Mouse (Mus musculus): ENCODE measurements at regions not wholly inside any gene's neighbourhood (a gene's known extent, or its start where the extent isn't known, plus 50 kb on each side); places are given as distances from the start of the nearest gene placed in this dataset.

- Histone ChIP-seq H3K9me3 (no peaks in the 10 kb centered on the region), H3K4me2 (no peak overlapping the region), H3K4me1 (replicated peaks) (no peaks in the 10 kb centered on the region; the same call in 1 of the 2 replicates), H3K36me3 (no peaks in the 10 kb centered on the region), H3K9ac (no peak overlapping the region), H3K27me3 (no peaks in the 10 kb centered on the region), H3K4me3 (no peak overlapping the region), H3K27ac (no peak overlapping the region)
- WGBS = 82% methylated on average over 8 of the region's 8 CpGs
- ATAC-seq (ENCODE audit: low FRiP score) = no peak
Measured at GRCm38 (mm10) chr9:14116097-14116840, 158.6 kb upstream of the Sesn3 start.

DNA sequence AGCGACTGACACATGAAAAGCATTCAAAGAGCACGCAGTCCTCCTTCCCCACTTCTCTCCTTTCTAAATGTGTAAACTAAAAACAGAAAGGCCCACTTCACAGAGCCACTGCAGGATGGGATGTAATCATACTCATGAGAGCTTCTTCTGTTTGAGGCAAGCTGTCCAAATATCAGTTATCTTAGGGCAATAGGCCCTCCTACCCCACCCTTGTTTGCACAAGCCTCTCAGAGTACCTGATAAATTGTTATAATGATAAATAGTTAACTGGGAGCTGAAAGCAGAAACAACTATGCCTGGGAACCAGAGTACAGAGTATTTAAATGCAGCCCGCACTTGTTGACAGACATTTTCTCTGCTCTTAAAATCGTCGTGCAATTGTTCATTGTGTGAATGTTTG is 141.5 kb upstream of the Sesn3 start:
- ATAC-seq (ENCODE audit: low FRiP score) = no peak
- H3K27ac ChIP-seq = no peak overlapping the region
- no peaks in the 10 kb centered on the region for H3K36me3 ChIP-seq
- H3K4me2 ChIP-seq = no peak overlapping the region
- H3K27me3 ChIP-seq = no peaks in the 10 kb centered on the region
- WGBS = 90% methylated on average over 5 of the region's 5 CpGs
- no peak overlapping the region for H3K4me3 ChIP-seq
- peaks cover 4% of the 10 kb centered on the region; the same call in 1 of the 2 replicates for H3K9me3 ChIP-seq
- no peak overlapping the region for H3K9ac ChIP-seq
- no peaks in the 10 kb centered on the region for H3K4me1 ChIP-seq (replicated peaks)

DNA sequence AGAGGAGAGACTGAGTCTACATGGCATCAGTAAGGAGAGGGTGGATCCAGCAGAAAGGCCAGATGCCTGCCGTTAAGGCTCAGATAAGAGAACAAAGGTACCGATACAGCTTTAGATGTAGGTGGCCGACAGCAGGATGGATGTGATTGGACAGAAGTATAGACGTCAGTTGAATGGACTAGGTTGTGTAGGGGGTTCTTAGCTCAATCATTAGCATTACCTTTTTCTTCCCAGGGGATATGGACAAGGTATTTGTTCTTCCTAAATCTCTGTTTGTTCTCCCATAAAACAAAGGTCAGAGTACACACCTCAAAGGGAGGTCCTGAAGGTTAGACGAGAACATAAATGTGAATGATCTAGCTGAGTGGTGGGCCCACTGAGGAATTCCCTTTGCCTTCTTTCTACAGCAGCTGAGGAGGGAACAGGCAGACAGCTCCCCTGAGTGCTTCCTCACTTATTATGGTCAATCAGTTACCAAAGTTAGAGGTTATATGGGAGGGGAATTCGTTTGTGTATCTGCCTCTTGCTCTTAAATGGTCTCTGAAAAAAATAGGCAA is 139.9 kb upstream of the Sesn3 start:
- H3K27ac ChIP-seq = no peak overlapping the region
- ATAC-seq (ENCODE audit: low FRiP score) = no peak
- peaks cover 4% of the 10 kb centered on the region; the same call in 1 of the 2 replicates for H3K9me3 ChIP-seq
- no peaks in the 10 kb centered on the region for H3K4me1 ChIP-seq (replicated peaks)
- H3K36me3 ChIP-seq = no peaks in the 10 kb centered on the region
- no peak overlapping the region for H3K9ac ChIP-seq
- no peak overlapping the region for H3K4me2 ChIP-seq
- H3K4me3 ChIP-seq = no peak overlapping the region
- H3K27me3 ChIP-seq = no peaks in the 10 kb centered on the region
- 70% methylated on average over 6 of the region's 6 CpGs for WGBS

- H3K9ac ChIP-seq = no peak overlapping the region
- WGBS = 89% methylated on average over 4 of the region's 4 CpGs
Measured at GRCm38 (mm10) chr9:14141321-14141720, 133.5 kb upstream of the Sesn3 start.

GRCm38 (mm10) chr9:14143988-14144387 is 130.9 kb upstream of the Sesn3 start:
- Histone ChIP-seq H3K4me1 (replicated peaks) (no peaks in the 10 kb centered on the region), H3K9me3 (no peaks in the 10 kb centered on the region), H3K27ac (no peak overlapping the region), H3K4me2 (no peak overlapping the region), H3K9ac (no peak overlapping the region), H3K27me3 (no peaks in the 10 kb centered on the region), H3K36me3 (no peaks in the 10 kb centered on the region), H3K4me3 (no peak overlapping the region)
- no peak for ATAC-seq (ENCODE audit: low FRiP score)
- WGBS = 61% methylated on average over 2 of the region's 2 CpGs

More at GRCm38 (mm10) chr9:14141321-14141720, 133.5 kb upstream of the Sesn3 start:
- Histone ChIP-seq H3K9me3 (no peaks in the 10 kb centered on the region), H3K27ac (no peak overlapping the region), H3K36me3 (no peaks in the 10 kb centered on the region), H3K4me1 (replicated peaks) (no peaks in the 10 kb centered on the region), H3K4me3 (no peak overlapping the region), H3K27me3 (no peaks in the 10 kb centered on the region), H3K4me2 (no peak overlapping the region)
- ATAC-seq (ENCODE audit: low FRiP score) = no peak

- WGBS = 90% methylated on average over 7 of the region's 7 CpGs
- Histone ChIP-seq H3K4me1 (replicated peaks) (no peaks in the 10 kb centered on the region), H3K36me3 (no peaks in the 10 kb centered on the region), H3K4me2 (no peak overlapping the region), H3K27me3 (no peaks in the 10 kb centered on the region), H3K9ac (no peak overlapping the region), H3K27ac (no peak overlapping the region), H3K4me3 (no peak overlapping the region), H3K9me3 (no peaks in the 10 kb centered on the region)
- no peak for ATAC-seq (ENCODE audit: low FRiP score)
Measured at GRCm38 (mm10) chr9:14147088-14147487, 127.8 kb upstream of the Sesn3 start.

DNA sequence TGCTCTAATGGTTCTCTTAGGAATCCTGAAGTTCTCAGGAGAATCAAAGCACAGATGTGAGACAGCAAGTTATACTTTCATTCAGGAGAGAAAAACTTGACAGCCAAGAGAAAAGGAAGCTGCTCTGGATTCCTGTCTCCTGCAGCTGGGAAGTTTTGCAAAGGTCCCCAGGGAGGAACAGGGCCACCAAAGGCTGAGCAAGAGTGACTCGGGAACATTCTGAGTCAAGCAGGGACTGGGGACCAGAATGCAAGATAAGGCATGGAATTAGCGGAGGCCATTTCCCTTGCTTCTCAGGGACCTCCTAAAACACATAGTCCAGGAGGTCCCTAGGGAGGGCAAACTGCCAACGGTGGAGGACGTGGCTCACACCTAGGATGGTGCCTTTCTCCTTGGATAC is 127.1 kb upstream of the Sesn3 start:
- no peaks in the 10 kb centered on the region for H3K9me3 ChIP-seq
- H3K4me1 ChIP-seq (replicated peaks) = no peaks in the 10 kb centered on the region
- no peak for ATAC-seq (ENCODE audit: low FRiP score)
- H3K4me2 ChIP-seq = no peak overlapping the region
- H3K9ac ChIP-seq = no peak overlapping the region
- no peak overlapping the region for H3K4me3 ChIP-seq
- no peaks in the 10 kb centered on the region for H3K36me3 ChIP-seq
- no peaks in the 10 kb centered on the region for H3K27me3 ChIP-seq
- WGBS = 72% methylated on average over 4 of the region's 4 CpGs
- H3K27ac ChIP-seq = no peak overlapping the region

DNA sequence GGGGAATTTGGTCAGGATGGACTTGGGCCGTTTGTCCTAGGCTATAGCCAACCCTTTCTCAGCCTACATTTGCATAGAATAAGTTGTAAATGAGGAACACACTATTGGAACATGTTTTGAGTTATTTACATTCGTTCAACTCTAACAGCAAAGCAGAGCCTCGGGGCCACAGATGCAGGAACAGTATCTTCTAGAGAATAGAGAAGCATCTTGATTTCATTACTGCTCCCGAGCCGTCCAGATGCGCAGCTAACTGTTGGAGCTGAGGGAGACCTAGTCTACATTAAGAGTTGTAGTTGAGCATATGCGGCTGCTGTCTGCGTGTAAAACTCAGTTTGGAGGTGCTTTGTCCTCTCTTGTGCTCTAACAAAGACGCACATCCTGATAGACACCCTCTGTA is 124.6 kb upstream of the Sesn3 start:
- Histone ChIP-seq H3K4me2 (no peak overlapping the region), H3K9me3 (no peaks in the 10 kb centered on the region), H3K9ac (no peak overlapping the region), H3K27ac (no peak overlapping the region), H3K27me3 (no peaks in the 10 kb centered on the region), H3K4me3 (no peak overlapping the region), H3K4me1 (replicated peaks) (no peaks in the 10 kb centered on the region), H3K36me3 (no peaks in the 10 kb centered on the region)
- no peak for ATAC-seq (ENCODE audit: low FRiP score)
- 83% methylated on average over 9 of the region's 9 CpGs for WGBS

- Histone ChIP-seq H3K9me3 (no peaks in the 10 kb centered on the region), H3K4me1 (replicated peaks) (no peaks in the 10 kb centered on the region), H3K36me3 (no peaks in the 10 kb centered on the region), H3K27ac (no peak overlapping the region), H3K4me3 (no peak overlapping the region), H3K4me2 (no peak overlapping the region), H3K27me3 (no peaks in the 10 kb centered on the region), H3K9ac (no peak overlapping the region)
- ATAC-seq (ENCODE audit: low FRiP score) = no peak
- 83% methylated on average over 1 of the region's 1 CpGs for WGBS
Measured at GRCm38 (mm10) chr9:14156967-14157366, 117.9 kb upstream of the Sesn3 start.

DNA sequence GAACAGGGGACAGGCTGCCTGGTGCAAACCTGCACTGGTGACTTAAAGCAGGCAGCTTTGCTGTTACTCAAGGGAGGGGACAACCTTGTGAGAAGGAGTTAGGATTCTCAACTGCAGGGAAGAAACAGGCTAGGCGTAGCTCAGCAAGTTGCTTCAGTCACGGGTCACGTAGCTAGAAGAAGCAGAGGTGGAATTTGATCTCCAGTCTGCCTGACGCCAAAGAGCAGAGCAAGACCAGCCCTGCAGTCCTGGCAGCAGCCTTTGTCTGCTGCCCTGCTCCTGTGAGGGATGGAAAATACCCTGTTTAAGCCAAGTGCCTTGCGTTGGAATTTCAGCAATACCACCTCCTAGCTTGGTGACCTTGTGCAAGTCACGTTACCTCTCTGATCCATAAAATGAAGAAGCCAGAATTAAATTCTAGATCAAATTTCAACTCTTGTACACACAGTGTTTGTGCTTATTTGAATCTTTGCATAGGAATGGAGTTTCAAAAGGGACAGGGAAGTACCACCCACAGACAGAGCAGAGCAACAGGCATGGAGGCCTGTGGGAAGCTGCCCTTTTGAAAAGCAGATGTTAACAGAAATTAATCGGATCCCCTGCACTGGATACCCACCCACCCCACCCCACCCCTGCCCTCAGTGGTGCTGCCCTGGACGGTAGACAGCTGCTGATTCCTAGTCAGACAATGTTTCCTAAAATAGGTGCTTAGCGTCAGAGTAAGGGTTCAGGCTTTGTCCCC is 116.6 kb upstream of the Sesn3 start:
- Histone ChIP-seq H3K4me2 (no peak overlapping the region), H3K9ac (no peak overlapping the region), H3K27me3 (no peaks in the 10 kb centered on the region), H3K36me3 (no peaks in the 10 kb centered on the region), H3K27ac (no peak overlapping the region), H3K4me1 (replicated peaks) (no peaks in the 10 kb centered on the region), H3K4me3 (no peak overlapping the region), H3K9me3 (no peaks in the 10 kb centered on the region)
- WGBS = 35% methylated on average over 9 of the region's 9 CpGs
- ATAC-seq (ENCODE audit: low FRiP score) = no peak

DNA sequence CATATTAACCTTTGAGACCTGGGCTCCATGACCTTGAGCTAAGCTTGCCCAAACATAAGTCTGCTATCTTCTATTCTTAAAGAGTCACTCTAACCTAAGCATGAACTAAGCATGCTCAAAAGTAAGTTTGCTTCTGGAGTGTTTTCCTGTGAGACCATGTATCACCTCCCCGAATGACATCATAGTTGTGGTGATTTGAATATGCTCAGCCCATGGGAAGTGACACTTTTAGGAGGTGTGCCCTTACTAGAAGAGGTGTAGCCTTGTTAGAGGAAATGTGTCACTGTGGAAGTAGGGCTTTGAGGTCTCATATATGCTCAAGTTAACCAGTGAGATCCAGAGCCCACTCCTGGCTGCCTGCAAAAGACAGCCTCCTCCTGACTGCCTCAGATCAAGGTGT is 114.7 kb upstream of the Sesn3 start:
- Histone ChIP-seq H3K4me3 (no peak overlapping the region), H3K27me3 (no peaks in the 10 kb centered on the region), H3K9ac (no peak overlapping the region), H3K27ac (no peak overlapping the region), H3K36me3 (no peaks in the 10 kb centered on the region), H3K4me1 (replicated peaks) (no peaks in the 10 kb centered on the region), H3K9me3 (no peaks in the 10 kb centered on the region), H3K4me2 (no peak overlapping the region)
- WGBS = 95% methylated on average over 1 of the region's 1 CpGs
- no peak for ATAC-seq (ENCODE audit: low FRiP score)

DNA sequence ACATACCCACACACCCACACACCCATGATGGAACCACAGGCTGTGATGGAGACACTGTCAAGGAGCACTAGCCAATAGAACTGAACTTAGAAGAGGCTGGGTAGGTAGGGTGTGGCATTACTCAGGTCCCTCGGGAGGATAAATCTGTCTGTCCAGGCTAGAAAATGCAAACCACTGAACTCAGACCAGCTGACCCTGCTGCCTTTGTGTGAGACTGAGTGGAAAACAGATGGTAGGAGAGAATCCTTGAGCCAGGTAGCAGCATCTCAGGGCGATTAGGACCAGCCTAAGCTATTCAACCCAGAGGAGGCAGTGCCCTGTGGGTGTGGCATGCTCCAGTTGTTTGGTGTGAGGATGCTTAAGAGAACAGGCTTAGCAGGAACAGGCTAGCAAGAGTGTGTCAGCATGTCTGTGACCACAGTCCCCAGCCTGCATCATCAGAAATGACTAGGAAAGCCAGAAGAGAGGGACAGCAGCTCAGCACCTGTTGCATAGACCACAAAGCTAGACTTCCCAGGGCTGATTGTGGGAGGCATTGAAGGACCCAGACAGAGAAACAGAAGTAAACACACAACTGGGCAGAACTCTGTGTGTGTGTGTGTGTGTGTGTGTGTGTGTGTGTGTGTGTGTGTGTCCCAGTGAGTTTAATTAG is 103.2 kb upstream of the Sesn3 start:
- Histone ChIP-seq H3K4me3 (no peak overlapping the region), H3K27me3 (no peaks in the 10 kb centered on the region), H3K27ac (no peak overlapping the region), H3K4me2 (no peak overlapping the region), H3K9me3 (no peaks in the 10 kb centered on the region), H3K9ac (no peak overlapping the region), H3K36me3 (no peaks in the 10 kb centered on the region), H3K4me1 (replicated peaks) (peaks cover 39% of the 10 kb centered on the region)
- ATAC-seq (ENCODE audit: low FRiP score) = no peak
- WGBS = 74% methylated on average over 2 of the region's 2 CpGs
